Mouse (Mus musculus): ENCODE results near the gene Fndc10.
A peak's percentile ranks its signal among the peaks of the same experiment; 100 is the strongest.
"Not testable (repeated sequence)": the region's sequence is repeated elsewhere in the genome, so short reads cannot be mapped to it uniquely, and the experiment has no call there.

Gene Fndc10

DNA sequence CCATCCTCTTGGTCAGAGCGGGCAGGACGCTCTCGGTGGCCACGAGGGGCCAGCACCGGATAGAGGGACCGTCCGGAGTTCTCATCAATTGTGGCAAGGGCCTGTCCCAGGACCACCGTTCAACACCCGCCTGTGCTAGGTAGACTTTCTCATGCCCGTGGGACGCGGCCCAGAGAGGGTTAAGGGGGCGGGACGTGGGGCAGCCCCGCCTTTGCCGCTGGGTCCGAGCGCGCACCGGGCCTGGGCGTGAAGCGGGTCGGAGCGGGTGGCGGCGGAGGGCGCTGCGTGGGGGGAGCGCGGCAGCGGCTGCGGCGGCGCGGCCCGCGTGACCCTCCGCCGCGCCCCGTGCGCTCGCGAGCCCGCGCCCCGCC, at the start of gene Fndc10:
TSS of gene Fndc10 (plus strand) at position 232 of the 371 bp plus-strand sequence.
- peak; percentile 90 for DNase-seq

- not testable (repeated sequence) for DNase-seq
These were observed 48.8 kb upstream of the Fndc10 start, which contains the start of gene Gm10563 for GRCm38 (mm10) chr4:155645308-155645707. Gm10563 (minus strand) TSS chr4:155645408.

- DNase-seq, result no peak
These were observed 48.4 kb upstream of the Fndc10 start for GRCm38 (mm10) chr4:155645721-155646120.

DNA sequence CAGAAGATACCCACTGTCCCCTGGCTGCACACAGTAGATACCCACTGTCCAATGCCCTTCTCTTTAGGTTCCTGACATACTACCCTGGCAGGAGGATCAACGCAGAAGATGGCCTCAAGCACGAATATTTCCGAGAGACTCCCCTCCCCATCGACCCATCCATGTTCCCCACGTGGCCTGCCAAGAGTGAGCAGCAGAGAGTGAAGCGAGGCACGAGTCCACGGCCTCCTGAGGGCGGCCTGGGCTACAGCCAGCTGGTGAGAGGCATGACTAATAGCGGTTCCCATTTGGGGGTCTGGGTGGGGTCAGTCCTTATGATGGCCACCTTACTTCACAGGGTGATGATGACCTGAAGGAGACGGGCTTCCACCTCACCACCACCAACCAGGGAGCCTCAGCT, 44.8 kb upstream of the Fndc10 start:
- DNase-seq, result peak; percentile 43

DNA sequence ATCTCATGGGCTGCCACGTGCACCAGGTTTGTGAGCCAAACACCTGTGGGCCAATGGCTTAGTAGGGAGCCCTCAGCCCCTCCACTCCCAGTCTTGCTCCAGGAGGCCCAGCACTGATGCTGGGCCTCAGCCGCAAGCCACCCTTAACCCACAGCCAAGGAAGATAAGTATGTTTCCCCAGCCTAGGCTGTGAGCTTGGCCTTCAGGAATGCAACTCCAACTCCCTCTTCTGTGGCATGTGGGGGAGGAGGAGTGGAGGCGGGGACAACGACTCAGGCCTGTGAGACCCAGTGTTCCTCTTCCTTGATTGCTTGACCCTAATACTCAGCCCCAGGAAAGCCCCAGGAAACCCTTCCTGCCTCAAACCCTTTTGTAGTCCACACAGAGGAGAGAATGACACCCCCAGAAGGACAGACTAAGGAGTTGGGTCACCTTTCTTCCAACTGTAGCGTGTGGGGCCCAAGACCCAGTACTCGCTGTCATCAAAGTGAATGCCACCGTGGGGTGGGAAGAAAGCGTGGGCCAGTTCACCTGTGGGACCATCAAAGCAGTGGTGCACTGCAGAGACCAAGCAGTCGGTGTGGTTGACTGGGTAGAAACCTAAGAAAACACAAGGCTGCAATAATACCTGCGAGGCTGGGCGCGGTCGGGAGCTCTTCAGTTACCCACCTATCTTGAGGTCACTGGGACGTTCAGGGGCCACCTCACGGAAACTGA, 42.4 kb upstream of the Fndc10 start:
- DNase-seq, result peak; percentile 37

DNA sequence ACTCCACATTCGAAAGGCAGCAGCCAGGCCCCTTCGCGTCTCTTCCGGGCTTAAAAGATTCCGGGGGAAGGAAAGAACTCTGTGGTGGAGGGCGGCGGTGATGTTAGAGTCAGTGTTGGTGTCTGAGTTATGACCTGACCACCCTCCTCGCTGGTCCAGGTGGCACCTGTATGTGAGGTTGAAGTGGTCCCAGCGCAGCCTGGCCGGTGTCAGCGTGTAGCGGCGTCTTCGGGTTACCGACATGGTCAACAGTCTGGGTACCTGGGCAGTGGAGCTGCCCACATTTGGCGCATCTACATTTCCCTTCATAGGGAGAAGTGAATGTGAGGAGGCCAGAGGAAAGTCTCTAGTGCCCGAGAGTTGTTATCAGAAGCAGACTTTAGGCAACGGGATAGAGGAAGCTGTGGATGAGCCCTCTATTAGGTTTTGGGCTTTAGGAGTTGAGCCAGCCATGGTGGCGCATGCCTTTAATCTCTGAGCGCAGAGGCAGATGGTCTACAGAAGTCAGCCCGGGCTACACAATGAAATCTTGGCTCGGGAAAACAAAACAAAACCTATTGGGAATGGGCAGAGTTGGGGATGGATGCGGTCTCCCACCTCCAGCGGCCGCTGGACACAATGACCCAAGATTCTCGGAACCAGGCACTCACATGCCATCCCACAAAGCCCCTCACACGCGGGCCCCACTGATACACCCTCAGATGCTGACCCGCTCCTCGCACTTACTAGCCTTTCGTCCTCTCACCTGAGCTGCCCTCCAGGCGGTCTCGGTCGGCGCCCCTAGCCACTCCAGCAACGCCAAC, 41.7 kb upstream of the Fndc10 start:
- peak; percentile 73 for DNase-seq

- no peak for DNase-seq
These were observed 41.1 kb upstream of the Fndc10 start, which contains the start of gene Mmp23 for GRCm38 (mm10) chr4:155653086-155653450. Mmp23 (minus strand) TSS chr4:155653384.

DNA sequence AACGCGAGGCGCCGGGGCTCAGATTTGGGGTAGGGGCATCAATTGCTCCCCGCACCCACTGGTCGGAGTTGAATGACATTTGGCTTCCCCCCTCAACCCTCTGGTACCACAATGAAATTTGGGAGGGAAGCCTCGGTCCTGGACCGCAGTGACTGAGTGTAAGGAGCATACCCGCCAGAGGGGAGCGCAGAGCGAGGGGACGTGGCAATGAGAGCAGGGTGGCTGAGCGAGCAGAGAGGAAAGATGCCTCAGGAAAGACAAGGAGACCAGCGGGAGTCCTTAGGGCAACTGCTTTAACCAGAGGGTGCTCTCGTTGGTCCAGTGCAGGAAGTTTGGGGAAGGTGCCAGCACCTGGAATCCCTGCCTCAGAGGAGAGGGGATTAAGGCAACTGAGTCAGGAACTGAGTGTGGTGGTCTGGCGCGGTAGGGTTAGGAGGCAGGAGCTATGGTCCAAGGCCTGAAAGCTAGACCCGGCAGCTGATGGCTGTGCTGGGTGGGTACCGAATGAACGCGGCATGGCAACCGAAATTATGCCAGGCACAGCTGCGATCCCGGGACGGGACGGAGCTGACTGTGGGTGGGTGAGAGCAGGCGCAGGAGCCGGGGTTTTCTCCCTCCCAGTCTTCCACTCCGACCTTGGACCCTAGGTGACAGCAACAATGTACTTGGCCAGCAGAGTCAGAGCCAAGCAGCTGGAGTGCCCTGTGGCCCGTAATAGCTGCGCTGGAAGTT, 40.5 kb upstream of the Fndc10 start:
- DNase-seq, result peak; percentile 80

DNA sequence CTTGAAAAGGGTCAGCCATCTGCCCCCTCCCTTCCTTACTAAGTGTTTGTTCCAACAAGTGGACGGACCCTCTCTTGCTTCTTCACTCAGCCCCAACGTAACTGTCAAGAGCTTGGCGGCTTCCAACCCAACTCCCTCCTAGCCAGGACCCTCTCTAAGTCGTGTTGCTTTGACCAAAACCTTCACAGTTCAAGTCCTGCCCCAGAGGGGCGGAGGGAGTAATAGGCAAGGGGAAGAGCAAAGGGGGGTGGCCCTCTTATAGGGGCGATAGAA, 40.0 kb upstream of the Fndc10 start:
- DNase-seq, result no peak

DNA sequence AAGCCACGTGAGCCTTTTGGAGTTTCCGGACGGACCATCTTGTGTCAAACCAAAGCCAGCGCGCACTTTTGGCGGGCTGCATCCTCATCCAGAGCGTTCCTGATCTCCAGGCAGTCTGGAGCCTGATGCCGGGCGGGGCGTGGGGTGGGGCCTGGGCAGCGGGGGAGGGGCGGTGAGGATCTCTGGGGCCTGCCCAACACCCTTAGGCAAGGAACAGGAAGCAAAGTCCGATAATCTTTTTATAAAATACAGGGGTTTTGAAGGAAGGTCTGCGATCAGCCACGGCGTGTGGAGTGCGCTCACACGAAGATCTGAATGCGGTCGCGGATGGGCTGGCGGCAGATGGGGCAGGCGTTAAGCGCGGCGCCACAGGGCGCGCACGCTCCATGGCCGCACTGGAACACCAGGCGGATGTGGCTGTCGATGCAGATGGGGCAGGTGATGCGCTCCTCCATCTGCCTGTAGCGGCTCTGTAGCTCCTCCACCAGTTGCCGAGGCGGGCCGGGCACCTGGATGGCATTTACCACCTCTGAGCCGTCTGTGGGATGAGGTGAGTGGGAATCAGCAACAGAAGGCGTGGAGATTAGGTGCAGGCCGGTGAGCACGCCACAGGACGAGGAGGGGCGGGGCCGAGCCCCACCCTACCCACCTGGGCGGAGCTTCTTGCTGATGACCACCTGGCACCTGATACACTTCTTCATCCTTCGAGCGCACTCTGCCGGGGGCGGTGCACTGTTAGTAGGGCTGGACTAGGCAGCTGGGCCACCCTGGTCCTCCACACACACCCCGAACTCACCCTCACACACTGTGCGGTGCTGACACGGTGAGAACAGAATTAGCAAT, 39.5 kb upstream of the Fndc10 start:
- peak; percentile 86 for DNase-seq

DNA sequence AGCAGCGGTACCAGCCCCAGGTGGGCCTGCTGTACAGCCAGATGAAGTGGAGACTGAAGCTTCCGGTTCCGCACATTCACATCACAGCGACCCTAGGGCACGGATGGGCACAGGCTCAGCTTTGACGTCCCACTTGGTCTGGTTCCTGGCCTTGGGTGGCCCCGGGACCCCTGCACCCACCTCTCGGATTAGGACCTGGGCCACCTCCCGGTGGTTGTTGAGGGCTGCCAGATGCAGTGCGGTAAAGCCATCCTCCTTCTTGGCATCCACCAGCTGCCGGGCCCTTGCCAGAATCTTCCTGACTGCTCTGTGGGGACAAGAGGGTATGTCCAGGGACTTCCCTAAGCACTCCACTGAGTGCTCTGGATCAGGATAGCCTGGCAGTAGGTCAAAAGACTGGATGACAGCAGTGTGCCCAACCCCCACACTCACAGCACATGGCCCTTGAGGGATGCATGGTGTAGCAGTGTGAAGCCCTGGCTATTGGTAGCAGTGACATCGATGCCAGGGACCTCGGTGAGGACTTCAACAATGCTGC, 37.9 kb upstream of the Fndc10 start:
- DNase-seq, result peak; percentile 72

DNA sequence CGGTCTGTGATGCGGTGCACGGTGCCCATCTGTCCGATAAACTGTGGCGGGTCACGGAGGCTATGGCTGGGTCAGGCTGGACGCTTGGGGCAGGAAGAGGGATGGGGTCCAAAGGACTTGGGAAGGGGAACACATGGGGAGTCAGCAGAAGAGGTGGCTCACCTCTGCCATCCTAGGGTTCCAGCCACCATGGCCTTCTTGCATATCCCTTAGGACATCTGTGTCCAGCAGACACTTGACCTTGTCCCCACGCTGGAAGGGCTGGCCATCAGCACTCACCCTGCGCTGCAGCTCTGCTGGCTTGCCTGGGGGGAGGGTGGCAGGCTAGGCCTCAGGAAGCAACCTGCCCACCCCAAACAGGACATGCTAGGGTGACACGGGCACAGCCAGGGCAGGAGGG, 35.2 kb upstream of the Fndc10 start:
- peak; percentile 34 for DNase-seq

DNA sequence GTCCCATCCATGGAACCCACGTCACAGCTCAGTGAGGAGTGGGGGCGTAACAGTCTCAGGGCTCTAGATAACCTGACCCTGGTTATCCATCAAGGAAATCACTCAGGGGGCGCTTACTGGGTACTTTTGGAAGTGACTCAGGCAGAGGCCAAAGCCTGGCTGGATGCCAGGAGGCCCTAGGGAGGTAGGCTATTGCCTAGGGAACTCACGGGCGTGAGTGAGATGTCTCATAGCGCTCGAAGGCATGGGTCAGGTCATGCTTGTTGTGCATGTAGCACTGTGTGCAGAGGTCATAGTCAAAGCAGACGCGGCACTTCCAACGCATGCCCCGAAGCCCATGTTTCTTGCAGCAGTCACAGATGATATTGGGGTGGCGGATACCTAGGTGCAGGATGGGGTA, 33.5 kb upstream of the Fndc10 start:
- DNase-seq, result no peak

DNA sequence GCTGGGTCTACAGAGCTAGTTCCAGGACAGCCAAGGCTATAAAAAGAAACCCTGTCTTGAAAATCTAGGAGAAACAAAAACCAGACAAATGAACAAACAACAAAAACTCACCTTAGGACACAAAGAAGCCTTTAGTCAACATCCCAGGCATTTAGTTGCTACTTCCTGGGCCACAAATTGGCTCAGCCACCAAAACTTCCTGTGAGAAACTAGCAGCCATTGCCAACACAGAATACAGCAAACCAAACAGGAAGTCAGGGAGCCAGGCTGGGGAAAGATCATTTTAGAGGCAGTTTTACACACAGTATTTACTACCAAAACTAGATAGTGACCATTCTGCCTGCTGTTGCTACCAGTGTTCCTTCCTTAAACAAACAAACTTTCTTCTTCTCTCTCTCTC, 27.2 kb upstream of the Fndc10 start:
- no peak for DNase-seq

DNA sequence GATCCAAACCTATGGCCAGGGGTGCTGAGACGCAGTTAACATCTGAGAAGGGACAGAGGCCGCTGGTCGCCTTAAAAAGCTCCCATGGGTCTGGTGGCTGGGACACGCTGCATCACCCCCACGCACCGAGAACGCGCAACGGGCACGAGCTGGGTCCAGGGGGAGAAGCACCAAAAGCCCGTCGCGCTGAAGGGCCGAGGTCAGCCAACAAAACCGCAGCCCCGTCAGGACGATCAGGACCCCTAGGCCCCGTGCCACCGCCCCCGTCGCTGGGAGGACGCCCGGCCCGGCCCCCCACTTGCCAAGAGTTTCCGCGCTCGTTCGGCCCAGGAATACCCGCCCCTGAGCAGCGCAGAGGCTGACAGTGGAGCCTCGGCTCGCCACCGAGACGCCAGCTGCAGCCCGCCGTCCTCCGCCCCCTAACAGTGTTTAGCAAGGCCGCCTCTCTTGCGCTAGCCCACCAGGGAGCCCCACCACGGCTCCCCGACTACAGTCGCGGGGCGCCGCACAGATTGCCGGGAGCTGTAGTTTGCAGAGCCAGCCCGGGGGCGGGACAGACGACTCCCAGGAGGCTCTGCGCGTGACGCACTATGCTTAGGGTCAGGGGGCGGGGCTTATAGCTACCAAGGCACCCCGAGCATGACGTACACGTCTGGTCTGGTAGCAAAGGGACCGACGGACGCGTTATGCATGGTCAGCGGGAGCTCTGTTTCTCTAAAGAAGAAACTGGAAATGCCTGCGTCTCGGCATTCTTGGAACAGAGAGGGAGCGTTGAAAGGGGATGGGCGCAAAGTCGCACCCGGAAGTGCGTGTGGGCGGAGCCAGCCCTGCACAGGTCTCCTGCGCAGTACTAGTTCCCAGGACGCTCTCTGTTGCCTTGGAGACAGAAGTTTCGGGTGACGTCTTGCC, 25.2 kb upstream of the Fndc10 start, which contains the start of gene Mib2:
TSS of gene Mib2 (minus strand) at position 510 of the 909 bp plus-strand sequence.
- peak; percentile 98 for DNase-seq

DNA sequence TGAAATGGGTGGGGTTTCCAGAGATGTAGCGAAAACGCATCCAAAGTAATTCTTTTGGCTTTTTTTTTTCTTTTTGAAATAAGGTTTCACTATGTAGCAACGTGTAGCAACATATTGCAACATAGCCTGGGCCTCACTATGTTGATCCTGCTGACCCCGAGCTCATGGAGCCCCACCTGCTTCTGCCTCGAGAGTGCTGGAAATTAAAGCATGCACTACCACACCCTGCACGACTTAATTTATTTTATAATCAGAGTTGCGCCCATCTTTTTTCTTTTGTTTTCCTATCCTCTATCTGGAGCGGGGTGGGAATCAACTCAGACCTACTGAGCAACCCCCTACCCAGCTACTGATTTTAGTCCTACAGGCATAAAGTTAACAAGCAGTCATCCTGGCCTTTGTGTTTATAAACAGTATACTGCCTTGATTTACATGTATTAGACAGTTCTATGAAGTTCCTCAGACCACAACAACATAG, 24.5 kb upstream of the Fndc10 start:
- no peak for DNase-seq

- DNase-seq, result peak; percentile 67
These were observed 23.9 kb upstream of the Fndc10 start for GRCm38 (mm10) chr4:155670236-155670635.

DNA sequence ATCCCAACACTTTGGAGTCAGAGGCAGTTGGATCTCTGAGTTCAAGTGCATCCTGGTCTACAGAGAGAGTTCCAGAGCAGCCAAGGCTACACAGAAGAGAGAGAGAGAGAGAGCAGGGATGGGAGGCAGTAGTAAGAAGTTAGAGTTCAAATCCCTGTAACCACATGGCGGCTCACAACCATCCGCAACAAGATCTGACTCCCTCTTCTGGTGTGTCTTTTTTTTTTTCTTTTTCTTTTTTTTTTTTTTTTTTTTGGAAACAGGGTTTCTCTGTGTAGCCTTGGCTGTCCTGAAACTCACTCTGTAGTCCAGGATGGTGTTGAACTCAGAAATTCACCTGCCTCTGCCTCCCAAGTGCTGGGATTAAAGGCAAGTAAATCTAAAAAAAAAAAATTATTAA, 22.1 kb upstream of the Fndc10 start:
- no peak for DNase-seq

DNA sequence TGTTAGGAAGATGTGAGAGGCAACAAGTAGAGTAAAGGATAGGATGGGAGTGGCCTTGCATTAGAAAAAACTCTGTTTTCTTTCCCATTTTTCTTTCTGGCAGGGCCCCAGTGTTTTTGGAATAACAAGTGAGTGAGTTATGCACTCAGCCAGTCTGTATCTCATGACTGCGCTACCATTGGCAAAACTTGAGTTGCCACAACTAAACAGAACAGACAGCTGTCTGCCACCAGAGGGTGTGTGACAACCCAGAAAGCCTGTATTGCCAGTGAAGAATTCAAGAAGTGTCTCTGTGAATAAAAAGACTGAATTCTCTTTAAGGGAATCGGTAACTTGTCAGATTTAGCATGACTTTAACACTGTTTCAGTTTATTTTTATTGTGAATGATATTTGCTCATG, 18.2 kb upstream of the Fndc10 start:
- peak; percentile 70 for DNase-seq

DNA sequence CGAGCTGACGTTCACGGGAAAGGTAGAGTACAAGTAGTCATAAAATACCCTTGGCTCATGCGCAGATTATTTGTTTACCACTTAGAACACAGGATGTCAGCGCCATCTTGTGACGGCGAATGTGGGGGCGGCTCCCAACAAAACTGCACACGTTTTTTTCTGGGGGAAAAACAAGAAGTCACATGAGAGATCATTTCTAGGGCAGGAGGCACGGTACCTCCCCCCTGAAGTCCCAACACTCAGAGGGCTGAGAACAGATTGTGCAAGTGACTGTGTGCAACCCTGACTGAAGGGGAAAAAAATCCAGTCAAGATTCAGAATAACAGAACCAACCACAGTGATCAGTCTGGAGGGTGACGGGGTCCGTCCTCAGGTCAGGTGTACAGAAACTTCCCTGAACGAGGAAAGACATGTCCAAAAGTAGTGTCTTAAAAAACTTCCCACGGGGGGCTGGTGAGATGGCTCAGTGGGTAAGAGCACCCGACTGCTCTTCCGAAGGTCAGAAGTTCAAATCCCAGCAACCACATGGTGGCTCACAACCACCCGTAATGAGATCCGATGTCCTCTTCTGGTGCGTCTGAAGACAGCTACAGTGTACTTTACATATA, 10.4 kb upstream of the Fndc10 start:
- DNase-seq, result not testable (repeated sequence)

- peak; percentile 17 for DNase-seq
These were observed 6.4 kb upstream of the Fndc10 start for GRCm38 (mm10) chr4:155687764-155688163.
